In genomic region chr16:17345141-17345812, GRCm38 (mm10) we compare ENCODE assay signal across 19 mouse cellular contexts. TPM values are rescaled to one million over a fixed set of nuclear protein-coding genes. Genes with fewer than 3 reads are reported as not detected.
DNase-seq lines count a peak whose midpoint lies in the region; ATAC-seq and TF ChIP-seq lines count a peak whose summit lies in the region.
"Had no signal": no experiment of that assay in that cellular context is flagged by ENCODE, and none has a peak within 500 bp of the region (broad histone marks: within the 10 kb centered on the region; RNA-seq: fewer than 3 reads in every experiment).

No protein-coding gene starts in this region.

- TF ChIP-seq CTCF in heart, postnatal 0 days (IDR thresholded peaks at IDR 0.05; ENCODE audit: low read depth) = no peak
- no peak for TF ChIP-seq CTCF in stomach, postnatal 0 days (IDR thresholded peaks at IDR 0.05; ENCODE audit: low read depth)

- H3K4me3 ChIP-seq in heart, postnatal 0 days (ENCODE audit: low read depth, low read length) = no peak overlapping the region
- no peak overlapping the region for H3K4me3 ChIP-seq in liver, embryonic 13.5 days (replicated peaks)
- H3K4me3 ChIP-seq in stomach, postnatal 0 days (ENCODE audit: low read depth, low read length) = no peak overlapping the region
- H3K4me3 ChIP-seq: forebrain, embryonic 12.5 days; heart, embryonic 10.5 days; limb, embryonic 10.5 days; midbrain, embryonic 12.5 days had no signal

- DNase-seq in heart, postnatal 0 days (ENCODE audit: low spot score) = peak; percentile 15
- no peak for DNase-seq in heart, postnatal 10 days
- DNase-seq in lung, postnatal 25 days (ENCODE audit: low spot score) = peak; percentile 12
- no peak for DNase-seq in lung, postnatal 10 days
- DNase-seq in liver, embryonic 13.5 days = no peak
- DNase-seq in stomach, postnatal 0 days (ENCODE audit: low spot score) = peak; percentile 36
- no peak for DNase-seq in thymus, postnatal 25 days
- no peak for DNase-seq in left cerebral cortex, postnatal 14 days (ENCODE audit: low spot score in 2 of 2)
- DNase-seq: adrenal gland, adult 2 months; cerebellum, postnatal 14 days; embryo, embryonic 11 days; gastrocnemius, postnatal 25 days; right cerebral cortex, postnatal 14 days had no signal

- intact Hi-C loops in heart, postnatal 10 days (cut with DNase I) = no loop called here
- intact Hi-C loops in left cerebral cortex, postnatal 14 days (cut with DNase I) = no loop called here

- no peak for ATAC-seq in heart, postnatal 0 days (ENCODE audit: insufficient read depth, low read depth)
- peak; percentile 57 for ATAC-seq in liver, embryonic 13.5 days (ENCODE audit: low read depth)
- peak; percentile 85 for ATAC-seq in stomach, postnatal 0 days (ENCODE audit: low FRiP score, low TSS enrichment)

- peaks cover 43% of the 10 kb centered on the region for H3K36me3 ChIP-seq in heart, postnatal 0 days (replicated peaks; ENCODE audit: control insufficient read depth, insufficient read depth, low read length)
- peaks cover 26% of the 10 kb centered on the region for H3K36me3 ChIP-seq in liver, embryonic 13.5 days
- peaks cover 6% of the 10 kb centered on the region; the same call in 1 of the 2 replicates for H3K36me3 ChIP-seq in stomach, postnatal 0 days (ENCODE audit: control insufficient read depth, insufficient read depth, low read length)

- H3K9ac ChIP-seq in heart, postnatal 0 days (replicated peaks; ENCODE audit: low read depth, low read length) = no peak overlapping the region
- no peak overlapping the region for H3K9ac ChIP-seq in liver, embryonic 13.5 days
- no peak overlapping the region for H3K9ac ChIP-seq in stomach, postnatal 0 days (ENCODE audit: low read length)
- H3K9ac ChIP-seq: forebrain, embryonic 12.5 days; hindbrain, embryonic 14.5 days; midbrain, embryonic 12.5 days had no signal

- no peak overlapping the region for H3K4me2 ChIP-seq in heart, postnatal 0 days (ENCODE audit: low read depth, low read length)
- H3K4me2 ChIP-seq in liver, embryonic 13.5 days = no peak overlapping the region
- no peak overlapping the region for H3K4me2 ChIP-seq in stomach, postnatal 0 days (replicated peaks; ENCODE audit: low read depth)
- H3K4me2 ChIP-seq: forebrain, embryonic 12.5 days; hindbrain, embryonic 14.5 days; midbrain, embryonic 12.5 days had no signal

- H3K27ac ChIP-seq in heart, postnatal 0 days (ENCODE audit: low read depth) = no peak overlapping the region
- H3K27ac ChIP-seq in liver, embryonic 13.5 days = peak overlapping the region; percentile 65; the same call in 1 of the 2 replicates
- H3K27ac ChIP-seq in stomach, postnatal 0 days (replicated peaks) = no peak overlapping the region
- H3K27ac ChIP-seq: forebrain, embryonic 12.5 days; heart, embryonic 10.5 days; hindbrain, embryonic 14.5 days; limb, embryonic 10.5 days; midbrain, embryonic 12.5 days had no signal

- no peaks in the 10 kb centered on the region for H3K9me3 ChIP-seq in heart, postnatal 0 days (replicated peaks; ENCODE audit: control insufficient read depth, low read length)
- no peaks in the 10 kb centered on the region for H3K9me3 ChIP-seq in liver, embryonic 13.5 days (replicated peaks)
- H3K9me3 ChIP-seq in stomach, postnatal 0 days (ENCODE audit: control insufficient read depth, low read length) = no peaks in the 10 kb centered on the region
- H3K9me3 ChIP-seq: forebrain, embryonic 12.5 days; heart, embryonic 10.5 days; limb, embryonic 10.5 days; midbrain, embryonic 12.5 days had no signal

- no peaks in the 10 kb centered on the region for H3K4me1 ChIP-seq in heart, postnatal 0 days (ENCODE audit: control insufficient read depth, insufficient read depth)
- H3K4me1 ChIP-seq in liver, embryonic 13.5 days (replicated peaks) = peaks cover 25% of the 10 kb centered on the region
- no peaks in the 10 kb centered on the region for H3K4me1 ChIP-seq in stomach, postnatal 0 days (replicated peaks; ENCODE audit: control insufficient read depth, insufficient read depth)
- H3K4me1 ChIP-seq: forebrain, embryonic 12.5 days; limb, embryonic 10.5 days; midbrain, embryonic 12.5 days had no signal

- WGBS in heart, postnatal 0 days = 65% methylated on average over 8 of the region's 8 CpGs
- WGBS in liver, embryonic 13.5 days (ENCODE audit: insufficient replicate concordance) = 62% methylated on average over 8 of the region's 8 CpGs
- 58% methylated on average over 8 of the region's 8 CpGs for WGBS in stomach, postnatal 0 days

- no peaks in the 10 kb centered on the region for H3K27me3 ChIP-seq in heart, postnatal 0 days (ENCODE audit: control insufficient read depth, insufficient read depth, low read length)
- H3K27me3 ChIP-seq in liver, embryonic 13.5 days = no peaks in the 10 kb centered on the region
- H3K27me3 ChIP-seq in stomach, postnatal 0 days (ENCODE audit: control insufficient read depth, insufficient read depth, low read length) = no peaks in the 10 kb centered on the region
- H3K27me3 ChIP-seq: CH12.LX; forebrain, embryonic 12.5 days; midbrain, embryonic 12.5 days had no signal

- no peak for TF ChIP-seq EP300 in heart, postnatal 0 days (IDR thresholded peaks at IDR 0.05; ENCODE audit: low read depth)
- TF ChIP-seq EP300 in stomach, postnatal 0 days (optimal IDR thresholded peaks at IDR 0.05) = no peak

RNA-seq across cellular contexts. Expression of gene Serpind1, which starts 14.1 kb away (rescaled TPM):
- total RNA-seq in heart, postnatal 0 days (2014; rRNA removed; ENCODE audit: low replicate concordance) = 2.7 TPM in 1 of 2 replicates, not detected in the other
- polyA plus RNA-seq in heart, postnatal 0 days (2015; fragmentation: Nextera tagmentation; extraction: Ambion mirVana) = 0.34 and 0.49 TPM in 2 replicates
- 1 to 10 TPM; 2.8 to 3.0 TPM for total RNA-seq in heart, postnatal 10 days (2021)
- 124 and 143 TPM in 2 replicates for polyA plus RNA-seq in liver, embryonic 13.5 days (2015; fragmentation: Nextera tagmentation; extraction: Ambion mirVana)
- polyA plus RNA-seq in stomach, postnatal 0 days (2015; fragmentation: Nextera tagmentation; extraction: Ambion mirVana) = 0.41 and 0.96 TPM in 2 replicates
- 1 to 10 TPM; 1.8 TPM for total RNA-seq in left cerebral cortex, postnatal 14 days (2021)

Comparison
In these comparisons a context has a peak if more than half of its experiments do, and no peak if none do; other contexts are left out.
1. DNase-seq: peak in heart, postnatal 0 days (single experiment), lung, postnatal 25 days (single experiment) and stomach, postnatal 0 days (single experiment); none in heart, postnatal 10 days (0 of 2), lung, postnatal 10 days (single experiment), liver, embryonic 13.5 days (single experiment), thymus, postnatal 25 days (single experiment) and left cerebral cortex, postnatal 14 days (0 of 2).